Mouse (Mus musculus) lung, embryonic 14.5 days (tissue): ENCODE measurements around the gene Cmtr2. TPM values are rescaled to one million over a fixed set of nuclear protein-coding genes. Genes with fewer than 3 reads are reported as not detected.

Experiments
- ATAC-seq: fragments of 200-750 bp; cut with Nextera tagmentation; 2 replicates; pipeline ENCODE4 v1.8.0; 2017; ENCODE audit warnings: mild to moderate bottlenecking, moderate TSS enrichment, moderate library complexity; ENCODE audit not compliant: insufficient read depth
- DNase-seq: peaks from one replicate; pipeline ENCODE4 v3.0.0-alpha.2; 2015
- H3K27ac ChIP-seq: fragments of 300-500 bp; sonication (generic); 2 replicates; pipeline ENCODE4 v1.5.1; 2014; ENCODE audit warnings: low read depth, mild to moderate bottlenecking, moderate library complexity
- H3K27me3 ChIP-seq: fragments of 300-500 bp; sonication (generic); 2 replicates; pipeline ENCODE4 v1.6.1; 2014; ENCODE audit warnings: low read length, control low read depth; ENCODE audit not compliant: insufficient read depth
- H3K36me3 ChIP-seq: fragments of 300-500 bp; sonication (generic); 2 replicates; pipeline ENCODE4 v1.6.1; 2014; ENCODE audit warnings: control low read depth; ENCODE audit not compliant: insufficient read depth
- H3K4me1 ChIP-seq: fragments of 300-500 bp; sonication (generic); 2 replicates; pipeline ENCODE4 v1.6.1; 2014; ENCODE audit warnings: antibody characterized with exemption, control low read depth; ENCODE audit not compliant: insufficient read depth
- H3K4me2 ChIP-seq: fragments of 300-500 bp; sonication (generic); 2 replicates; pipeline ENCODE4 v1.6.1; 2014; ENCODE audit warnings: mild to moderate bottlenecking
- H3K4me3 ChIP-seq: fragments of 300-500 bp; sonication (generic); 2 replicates; pipeline ENCODE4 v1.5.1; 2014; ENCODE audit warnings: low read depth, low read length
- H3K9ac ChIP-seq: fragments of 300-500 bp; sonication (generic); 2 replicates; pipeline ENCODE4 v1.6.1; 2014
- H3K9me3 ChIP-seq: fragments of 300-500 bp; sonication (generic); 2 replicates; pipeline ENCODE4 v1.6.1; 2016; ENCODE audit warnings: low read depth, low read length, control low read depth
- CTCF ChIP-seq: IDR thresholded peaks from 2 replicates; pipeline ENCODE4 v1.5.1; 2016; ENCODE audit warnings: antibody characterized with exemption, low read depth
- WGBS: fragments of 180-500 bp; shearing (Covaris S2); extraction: QIAGEN DNeasy Blood & Tissue Kit; methylation state at CpG from one replicate; pipeline ENCODE4 v1.1.7; 2014; 5-methylcytosine and 5-hydroxymethylcytosine counted together
- polyA plus RNA-seq: library from polyadenylated mRNA; unstranded; fragments of >200 nt; fragmentation: Nextera tagmentation; extraction: Ambion mirVana; gene quantifications from 2 replicates; pipeline ENCODE4 v1.2.1, GENCODE M21; 2014

Gene Cmtr2
- 8.3 and 8.9 TPM in 2 replicates for polyA plus RNA-seq

GRCm38 (mm10) chr8:110215365-110215764 is at the start of gene Cmtr2:
Gene Cmtr2 (plus strand): TSS chr8:110215665.
- no peaks in the 10 kb centered on the region for H3K36me3 ChIP-seq
- H3K9me3 ChIP-seq = no peaks in the 10 kb centered on the region
- no peak within 1 kb of the TSS for H3K27ac ChIP-seq
- 64% methylated on average over 7 of the region's 7 CpGs for WGBS
- no peak within 1 kb of the TSS for H3K9ac ChIP-seq
- H3K4me1 ChIP-seq = peaks cover 3% of the 10 kb centered on the region; the same call in 1 of the 2 replicates
- no peak within 1 kb of the TSS for H3K4me3 ChIP-seq
- DNase-seq = no peak
- ATAC-seq = no peak
- no peaks in the 10 kb centered on the region for H3K27me3 ChIP-seq
- TF ChIP-seq CTCF = no peak
- H3K4me2 ChIP-seq = no peak within 1 kb of the TSS

GRCm38 (mm10) chr8:110166270-110166669 is 49.2 kb upstream of the Cmtr2 start:
- no peak for DNase-seq
- H3K4me3 ChIP-seq = no peak overlapping the region
- 62% methylated on average over 8 of the region's 8 CpGs for WGBS
- no peaks in the 10 kb centered on the region for H3K9me3 ChIP-seq
- peaks cover 22% of the 10 kb centered on the region for H3K27me3 ChIP-seq
- no peak for ATAC-seq
- no peak overlapping the region for H3K9ac ChIP-seq
- no peak for TF ChIP-seq CTCF
- H3K4me1 ChIP-seq = no peaks in the 10 kb centered on the region
- no peaks in the 10 kb centered on the region for H3K36me3 ChIP-seq
- H3K27ac ChIP-seq = no peak overlapping the region
- H3K4me2 ChIP-seq = no peak overlapping the region

- H3K27ac ChIP-seq = no peak within 1 kb of the TSS
- H3K27me3 ChIP-seq = peaks cover 22% of the 10 kb centered on the region
- peak; percentile 70 for TF ChIP-seq CTCF
- H3K4me3 ChIP-seq = peak within 1 kb of the TSS; percentile 9; the same call in 1 of the 2 replicates
- no peak within 1 kb of the TSS for H3K9ac ChIP-seq
- peak; percentile 94 for ATAC-seq
- under 1% methylated on average over 33 of the region's 33 CpGs for WGBS
- no peaks in the 10 kb centered on the region for H3K36me3 ChIP-seq
- no peaks in the 10 kb centered on the region for H3K9me3 ChIP-seq
- peak within 1 kb of the TSS; percentile 47 for H3K4me2 ChIP-seq
- no peaks in the 10 kb centered on the region for H3K4me1 ChIP-seq
- DNase-seq = peak; percentile 86
Measured at GRCm38 (mm10) chr8:110168046-110168445, 47.4 kb upstream of the Cmtr2 start, which contains the start of gene Calb2. Gene Calb2 (minus strand): TSS chr8:110168210.

GRCm38 (mm10) chr8:110172161-110172560 is 43.3 kb upstream of the Cmtr2 start:
- no peak for ATAC-seq
- WGBS = 58% methylated on average over 6 of the region's 6 CpGs
- no peak overlapping the region for H3K27ac ChIP-seq
- no peaks in the 10 kb centered on the region for H3K9me3 ChIP-seq
- no peak overlapping the region for H3K9ac ChIP-seq
- no peak overlapping the region for H3K4me2 ChIP-seq
- TF ChIP-seq CTCF = no peak
- DNase-seq = no peak
- H3K27me3 ChIP-seq = peaks cover 21% of the 10 kb centered on the region
- no peak overlapping the region for H3K4me3 ChIP-seq
- no peaks in the 10 kb centered on the region for H3K36me3 ChIP-seq
- H3K4me1 ChIP-seq = no peaks in the 10 kb centered on the region

GRCm38 (mm10) chr8:110174826-110175225 is 40.6 kb upstream of the Cmtr2 start:
- H3K4me3 ChIP-seq = no peak overlapping the region
- H3K9me3 ChIP-seq = no peaks in the 10 kb centered on the region
- DNase-seq = no peak
- no peak for ATAC-seq
- H3K27ac ChIP-seq = no peak overlapping the region
- H3K4me1 ChIP-seq = no peaks in the 10 kb centered on the region
- H3K27me3 ChIP-seq = peaks cover 7% of the 10 kb centered on the region; the same call in 1 of the 2 replicates
- H3K4me2 ChIP-seq = no peak overlapping the region
- 87% methylated on average over 4 of the region's 4 CpGs for WGBS
- TF ChIP-seq CTCF = no peak
- no peaks in the 10 kb centered on the region for H3K36me3 ChIP-seq
- H3K9ac ChIP-seq = no peak overlapping the region

GRCm38 (mm10) chr8:110177359-110178155 is 37.9 kb upstream of the Cmtr2 start:
- no peak overlapping the region for H3K27ac ChIP-seq
- WGBS = 18% methylated on average over 22 of the region's 22 CpGs
- no peak overlapping the region for H3K4me3 ChIP-seq
- DNase-seq = peak; percentile 82
- no peak for TF ChIP-seq CTCF
- H3K4me1 ChIP-seq = no peaks in the 10 kb centered on the region
- no peaks in the 10 kb centered on the region for H3K36me3 ChIP-seq
- peak overlapping the region; percentile 36 for H3K4me2 ChIP-seq
- no peak overlapping the region for H3K9ac ChIP-seq
- peak; percentile 83 for ATAC-seq
- H3K27me3 ChIP-seq = 0 out of 2 replicates have a peak, but pooled peaks cover 2% of the 10 kb centered on the region
- no peaks in the 10 kb centered on the region for H3K9me3 ChIP-seq

- Histone ChIP-seq H3K27me3 (0 out of 2 replicates have a peak, but pooled peaks cover 2% of the 10 kb centered on the region), H3K9me3 (no peaks in the 10 kb centered on the region), H3K4me2 (no peak overlapping the region), H3K36me3 (no peaks in the 10 kb centered on the region), H3K4me3 (no peak overlapping the region), H3K9ac (no peak overlapping the region), H3K27ac (no peak overlapping the region), H3K4me1 (no peaks in the 10 kb centered on the region)
- ATAC-seq (no peak), DNase-seq (no peak)
- no peak for TF ChIP-seq CTCF
- 78% methylated on average over 11 of the region's 11 CpGs for WGBS
Measured at GRCm38 (mm10) chr8:110182735-110183367, 32.6 kb upstream of the Cmtr2 start.
